1 mouse cellular context compared by ENCODE assay signal in the genomic region with DNA sequence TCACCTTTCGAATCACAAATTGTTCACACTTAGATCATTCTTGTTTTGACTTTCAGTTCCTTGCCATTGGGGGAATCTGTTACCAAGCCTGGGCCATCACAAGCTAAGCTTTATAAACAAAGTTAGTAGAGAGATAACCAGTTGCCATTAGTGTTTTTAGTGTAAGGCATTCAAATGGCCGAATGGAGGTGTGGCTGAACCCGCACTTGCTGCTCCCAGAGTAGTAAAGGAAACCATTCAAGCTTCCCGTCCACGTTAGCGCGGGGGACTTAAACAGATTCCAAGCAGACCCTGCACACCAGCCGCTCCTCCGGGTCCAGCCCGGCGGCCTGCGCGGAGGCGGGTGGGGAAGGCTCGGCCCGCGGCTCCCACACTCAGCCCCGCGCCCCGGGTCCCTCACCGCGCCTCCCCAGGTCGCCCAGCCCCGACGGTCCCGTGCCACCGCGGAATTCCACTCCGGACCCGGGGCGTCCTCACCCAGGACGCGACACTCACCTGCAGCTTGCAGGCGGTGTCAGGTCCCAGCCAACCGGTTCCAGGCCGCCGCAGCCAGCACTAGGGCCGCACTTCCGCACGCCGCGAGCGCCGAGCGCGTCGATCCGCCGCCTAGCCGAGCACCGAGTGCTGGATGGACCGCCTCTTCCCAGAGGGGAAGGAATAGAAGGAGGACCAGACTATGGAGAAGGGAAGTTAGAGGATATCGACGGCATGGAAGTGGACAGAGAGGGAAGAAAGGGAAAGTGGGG.
TF ChIP-seq lines count a peak whose summit lies in the region.

TSS of gene Exoc2 (minus strand) at position 593 of the 746 bp plus-strand sequence.
TSS of gene Gm5447 (plus strand) at position 704 of the 746 bp plus-strand sequence.

TF ChIP-seq in CH12.LX, 34 proteins besides CTCF, POLR2A, EP300 and RAD21 (continued from another document):
- TF ChIP-seq SIN3A (IDR thresholded peaks at IDR 0.05; ENCODE audit: low read length) (peak; percentile 99), MAFK (IDR thresholded peaks at IDR 0.05; ENCODE audit: insufficient replicate concordance, low read length) (no peak), TBP (conservative IDR thresholded peaks at IDR 0.05; ENCODE audit: low read depth, low read length) (no peak), HCFC1 (IDR thresholded peaks at IDR 0.05; ENCODE audit: low read depth, low read length) (peak; percentile 93), MAX (IDR thresholded peaks at IDR 0.05; ENCODE audit: low read length) (peak; percentile 53; the same call in 1 of the 2 replicates), SMC3 (IDR thresholded peaks at IDR 0.05; ENCODE audit: low read depth, low read length) (peak; percentile 23), JUN (IDR thresholded peaks at IDR 0.05; ENCODE audit: insufficient read depth, low read depth, low read length) (no peak), RCOR1 (conservative IDR thresholded peaks at IDR 0.05; ENCODE audit: low read depth, low read length) (no peak; the same call in 1 of the 2 replicates), USF2 (conservative IDR thresholded peaks at IDR 0.05; ENCODE audit: low read depth, low read length) (no peak), KAT2A (IDR thresholded peaks at IDR 0.05; ENCODE audit: insufficient replicate concordance, low read length) (peak; percentile 79; the same call in 1 of the 2 replicates), CHD2 (IDR thresholded peaks at IDR 0.05; ENCODE audit: low read length) (peak; percentile 20; the same call in 1 of the 2 replicates), UBTF (IDR thresholded peaks at IDR 0.05; ENCODE audit: low read depth, low read length) (no peak), MYC (IDR thresholded peaks at IDR 0.05; ENCODE audit: low read depth, low read length) (no peak), ZKSCAN1 (IDR thresholded peaks at IDR 0.05; ENCODE audit: borderline replicate concordance, low read depth, low read length) (no peak; the same call in 1 of the 2 replicates), MAZ (IDR thresholded peaks at IDR 0.05; ENCODE audit: low read depth, low read length) (peak; percentile 52; the same call in 1 of the 2 replicates), IRF4 (IDR thresholded peaks at IDR 0.05; ENCODE audit: low read depth, low read length) (peak; percentile 70), JUND (conservative IDR thresholded peaks at IDR 0.05; ENCODE audit: low read depth, low read length) (no peak), ZC3H11A (IDR thresholded peaks at IDR 0.05; ENCODE audit: low read depth, low read length) (no peak), E2F4 (IDR thresholded peaks at IDR 0.05; ENCODE audit: insufficient replicate concordance, low read depth, low read length) (no peak), ZNF384 (IDR thresholded peaks at IDR 0.05; ENCODE audit: low read depth, low read length) (no peak), TCF12 (IDR thresholded peaks at IDR 0.05; ENCODE audit: low read depth, low read length) (peak; percentile 87), ETS1 (conservative IDR thresholded peaks at IDR 0.05; ENCODE audit: low read depth, low read length) (peak; percentile 22; the same call in 1 of the 2 replicates), NELFE (IDR thresholded peaks at IDR 0.05; ENCODE audit: low read depth, low read length) (peak; percentile 56; the same call in 1 of the 2 replicates), NRF1 (IDR thresholded peaks at IDR 0.05; ENCODE audit: low read depth, low read length) (peak; percentile 49)
